Mouse (Mus musculus): ENCODE results near the gene 4833427G06Rik.

Gene 4833427G06Rik

DNA sequence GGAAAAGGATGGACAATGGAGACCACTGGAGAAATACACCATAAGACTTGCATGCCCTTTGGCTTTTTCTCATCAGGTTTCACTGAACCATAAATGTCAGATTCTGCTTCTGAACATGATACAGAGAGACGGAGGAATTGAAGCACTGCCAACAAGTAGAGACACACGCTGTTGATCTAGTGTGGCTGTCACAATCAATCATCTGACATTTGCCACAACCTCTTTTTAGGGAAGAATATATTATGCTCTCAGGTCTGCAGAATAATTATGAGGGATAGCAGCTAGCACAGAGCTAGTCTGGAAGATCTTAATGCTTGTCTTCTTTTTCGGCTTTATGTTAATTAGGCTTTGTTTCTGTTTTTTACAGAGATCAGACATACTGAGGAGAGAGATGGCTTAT is 33.7 kb downstream of the 4833427G06Rik start:
- no peak for DNase-seq (ENCODE audit: low spot score)

DNA sequence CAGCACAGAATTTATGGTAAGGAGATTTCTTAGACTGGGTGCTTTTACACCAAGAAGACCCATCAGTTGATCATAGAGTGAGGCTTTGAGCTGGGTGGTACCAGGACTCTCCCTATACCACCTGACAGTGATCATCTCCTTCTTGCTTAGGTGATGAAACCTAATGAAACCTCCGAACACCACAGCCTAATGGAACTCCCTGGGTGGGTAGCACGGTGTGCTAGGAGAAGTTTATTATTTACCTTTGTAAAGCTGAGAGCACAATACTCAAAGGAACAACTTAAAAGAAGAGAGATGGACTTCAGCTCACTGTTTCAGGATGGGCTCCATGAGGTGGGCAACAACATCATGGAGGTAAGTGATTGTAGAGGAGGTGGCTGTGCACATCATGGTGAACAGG is 41.3 kb downstream of the 4833427G06Rik start, which contains the start of gene Btg4:
Btg4 (plus strand) TSS at position 301 of the 400 bp plus-strand sequence.
- DNase-seq (ENCODE audit: low spot score): no peak

DNA sequence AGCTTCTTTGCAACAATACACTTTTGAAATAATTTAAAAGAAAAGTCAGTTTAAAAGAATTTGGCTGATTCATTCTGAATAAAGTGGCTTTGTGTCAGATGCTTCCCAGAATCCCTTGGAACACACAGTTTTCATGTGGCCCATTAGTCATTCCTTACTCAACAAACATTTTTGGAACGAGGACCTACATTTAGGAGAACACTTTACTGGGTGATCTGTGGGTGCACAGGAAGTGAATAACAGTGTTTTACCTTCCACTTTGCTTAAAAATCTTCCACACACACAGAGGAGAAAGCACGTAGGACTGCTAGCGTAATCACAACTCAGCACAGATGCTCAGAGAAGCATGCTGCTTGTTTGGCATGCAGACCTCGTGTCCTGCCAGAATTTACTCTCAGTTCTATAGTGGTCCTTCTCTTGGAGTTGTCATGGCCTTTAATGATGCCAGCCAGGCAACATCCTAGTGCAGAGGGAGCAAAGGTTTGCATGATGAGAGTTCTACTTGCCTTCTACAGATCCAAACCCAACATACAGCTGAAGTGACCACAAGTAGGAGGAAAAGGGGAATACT is 42.8 kb downstream of the 4833427G06Rik start:
- DNase-seq (ENCODE audit: low spot score): no peak

DNA sequence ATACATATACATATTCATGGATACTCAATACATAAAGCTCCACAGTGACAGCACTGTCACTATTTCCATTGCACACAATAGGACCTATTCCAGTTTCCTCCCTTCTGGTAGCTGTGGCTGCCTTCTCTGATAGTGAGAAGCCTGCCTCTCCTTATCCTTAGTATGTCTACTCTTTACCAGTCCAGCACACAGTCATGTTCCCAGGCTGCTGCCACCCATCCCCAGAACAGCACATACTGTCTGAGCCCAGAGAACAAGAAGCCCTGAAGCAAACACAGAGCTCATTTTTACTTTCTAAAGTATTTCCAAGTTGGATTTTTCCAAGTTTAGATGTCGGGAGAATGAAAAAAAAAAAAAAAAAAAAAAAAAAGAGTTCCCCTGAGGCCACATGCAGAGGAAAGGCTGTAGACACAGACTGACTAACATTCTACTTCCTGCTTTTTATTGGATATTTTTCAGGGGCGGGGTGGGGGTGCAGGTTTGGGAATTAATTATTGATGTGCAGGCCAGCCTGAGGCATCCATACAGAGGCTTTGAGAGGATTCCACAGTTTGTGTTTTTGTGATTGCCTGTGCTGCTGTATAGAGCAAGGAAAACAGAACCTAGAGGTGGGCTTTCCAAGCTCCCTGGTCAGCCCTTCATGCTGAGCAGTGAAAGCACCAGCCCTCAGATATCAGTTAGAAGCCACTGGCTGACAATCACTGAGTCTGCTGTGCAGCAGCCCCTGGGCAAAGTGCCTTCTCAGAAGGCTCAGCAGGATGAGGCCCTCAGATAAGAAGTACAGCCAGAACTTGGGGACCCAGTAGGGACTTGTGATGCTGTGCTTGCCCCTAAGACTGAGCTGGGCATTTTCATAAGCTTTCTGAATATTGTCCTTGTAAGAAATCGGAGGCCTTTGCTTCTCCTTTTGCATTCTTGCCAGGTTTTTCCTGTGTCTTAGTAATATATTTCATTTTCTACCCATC is 45.2 kb downstream of the 4833427G06Rik start:
- DNase-seq (ENCODE audit: low spot score): no peak

DNA sequence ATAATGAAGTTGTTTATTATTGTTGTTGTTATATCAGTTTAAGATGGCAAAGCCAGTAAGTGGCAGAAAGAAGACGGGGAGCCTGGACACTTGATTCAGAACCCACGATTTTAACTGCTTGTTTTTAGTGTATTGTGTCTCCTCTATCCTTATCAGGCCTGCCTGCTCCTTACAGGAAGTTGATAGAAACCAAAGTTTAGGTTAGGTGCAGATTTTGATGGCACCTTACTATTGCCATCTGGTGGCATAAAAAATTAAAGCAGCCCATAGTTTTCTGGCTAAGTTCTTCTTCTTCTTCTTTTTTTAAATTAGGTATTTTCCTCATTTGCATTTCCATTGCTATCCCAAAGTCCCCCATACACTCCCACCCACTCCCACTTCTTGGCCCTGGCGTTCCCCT is 49.7 kb downstream of the 4833427G06Rik start:
- no peak for DNase-seq (ENCODE audit: low spot score)

DNA sequence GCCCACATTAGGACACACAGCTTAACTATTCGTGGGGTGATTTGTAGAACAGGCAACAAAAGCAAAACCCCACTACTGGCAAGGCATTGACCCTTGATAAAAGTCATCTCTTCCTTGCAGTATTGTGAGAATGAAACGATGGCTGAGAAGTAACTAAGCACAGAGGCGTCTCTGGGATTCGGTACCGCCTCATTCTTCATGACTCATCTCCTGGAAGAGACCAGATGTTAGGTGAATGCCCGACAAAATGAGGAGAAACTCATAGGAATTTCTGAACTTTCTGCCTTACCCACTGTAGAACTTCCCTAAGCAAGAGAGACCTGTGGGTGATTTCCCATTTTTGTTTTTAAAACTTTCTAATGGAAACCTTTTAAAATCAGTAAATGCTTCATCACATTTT is 59.7 kb downstream of the 4833427G06Rik start:
- no peak for DNase-seq (ENCODE audit: low spot score)

DNA sequence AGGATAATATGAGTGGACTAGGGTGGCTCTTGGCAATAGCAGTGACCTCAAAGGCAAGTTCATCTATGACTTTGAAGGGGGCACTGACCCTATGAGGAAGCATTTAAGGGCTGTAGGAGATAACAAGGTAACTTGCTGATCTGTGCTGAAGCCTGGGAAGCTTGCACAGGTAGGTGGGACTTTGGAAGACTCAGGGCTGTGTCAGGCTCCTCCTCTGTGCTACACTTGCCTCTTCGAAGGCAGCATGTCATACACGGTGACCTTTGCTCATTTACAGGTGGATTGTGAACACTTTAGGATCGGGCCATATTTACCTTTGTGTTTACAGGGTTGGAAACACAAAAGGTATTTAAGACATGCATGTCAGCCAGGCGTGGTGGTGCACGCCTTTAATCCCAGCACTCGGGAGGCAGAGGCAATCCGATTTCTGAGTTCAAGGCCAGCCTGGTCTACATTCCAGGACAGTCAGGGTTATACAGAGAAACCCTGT is 60.3 kb downstream of the 4833427G06Rik start:
- no peak for DNase-seq (ENCODE audit: low spot score)

DNA sequence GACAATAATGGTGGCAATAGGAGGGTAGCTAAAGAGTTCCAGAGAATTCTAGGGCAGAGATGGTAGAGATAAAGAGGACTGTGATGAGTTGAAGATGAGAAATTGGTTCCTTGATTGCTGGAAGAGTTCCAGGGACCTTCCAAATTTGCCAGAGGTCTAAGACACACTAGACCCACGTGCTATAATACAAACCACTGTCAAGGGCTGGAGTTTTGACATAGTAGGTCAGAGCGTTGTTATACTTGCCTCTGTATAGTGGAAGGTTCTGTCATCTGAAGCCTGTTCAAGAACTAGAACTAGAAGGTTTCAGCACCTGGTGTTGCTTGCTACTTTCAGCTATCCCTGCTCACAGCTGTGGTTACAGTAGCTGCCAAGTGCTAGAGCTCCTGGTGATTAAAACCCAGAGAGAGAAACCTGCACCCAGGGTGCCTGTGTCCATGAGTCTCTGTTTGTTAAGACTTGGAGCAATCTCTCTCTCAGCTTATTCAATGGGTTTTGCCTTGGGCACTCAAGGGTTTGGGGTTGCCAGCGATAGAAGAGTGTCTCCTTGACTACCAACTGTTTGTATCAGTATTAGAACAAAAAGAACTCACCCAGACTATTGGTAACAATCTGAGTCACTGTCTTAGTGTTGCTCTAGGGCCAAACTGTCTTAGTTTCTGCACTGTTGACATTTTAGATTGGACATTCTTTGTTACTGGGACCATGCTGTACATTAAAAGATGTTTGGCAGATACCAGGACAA is 68.9 kb downstream of the 4833427G06Rik start:
- DNase-seq (ENCODE audit: low spot score): no peak

DNA sequence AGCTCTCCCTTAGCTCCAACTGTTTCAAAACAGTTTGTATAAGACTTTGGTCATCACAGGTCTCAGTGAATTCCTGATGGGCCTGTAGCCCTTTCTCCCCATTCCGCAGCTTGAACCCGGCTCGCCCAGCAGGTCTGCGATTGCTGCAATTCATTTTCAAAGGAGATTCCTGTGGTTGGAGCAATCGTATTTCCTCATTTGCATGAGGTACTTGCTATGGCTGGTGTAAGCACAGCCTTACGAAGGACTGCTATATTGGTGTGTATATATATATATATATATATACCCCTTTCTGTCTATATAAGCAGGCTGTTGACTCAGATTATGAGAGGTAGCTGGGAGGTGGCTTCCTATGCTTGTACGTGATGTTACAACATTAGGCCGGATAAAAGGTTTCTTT is 69.6 kb downstream of the 4833427G06Rik start:
- no peak for DNase-seq (ENCODE audit: low spot score)

DNA sequence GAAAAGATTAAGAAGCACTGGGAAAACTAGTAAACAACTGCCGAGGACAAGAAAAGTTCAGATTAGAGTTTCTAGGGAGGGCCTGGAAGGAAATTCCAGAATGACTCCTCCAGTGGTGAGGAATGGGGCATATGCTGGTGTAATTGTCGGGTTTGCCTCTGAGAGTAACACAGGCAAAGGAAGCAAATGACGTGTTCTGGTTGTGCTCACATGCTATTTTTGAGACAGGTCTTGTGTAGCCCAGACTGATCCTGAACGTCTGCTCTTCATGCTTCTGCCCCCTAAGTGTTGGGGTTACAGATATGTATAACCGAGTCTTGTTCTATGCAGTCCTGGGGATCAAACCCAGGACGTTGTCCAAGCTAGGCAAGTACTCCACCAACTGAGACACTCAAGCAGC is 70.3 kb downstream of the 4833427G06Rik start:
- DNase-seq (ENCODE audit: low spot score): no peak
